Mouse (Mus musculus) lung, postnatal 0 days (tissue): ENCODE data around the gene Lrrfip1. TPM values are rescaled to one million over a fixed set of nuclear protein-coding genes. Genes with fewer than 3 reads are reported as not detected.

Source experiments
- ATAC-seq: fragments of 200-750 bp; cut with Nextera tagmentation; 2 replicates; pipeline ENCODE4 v1.8.0; 2017; ENCODE audit warnings: moderate library complexity
- DNase-seq: peaks from one replicate; pipeline ENCODE4 v3.0.0-alpha.2; 2016; ENCODE audit warnings: low spot score
- H3K27ac ChIP-seq: fragments of 300-500 bp; sonication (generic); 2 replicates; pipeline ENCODE4 v1.5.1; 2014; ENCODE audit warnings: antibody characterized with exemption, mild to moderate bottlenecking, low read length, mixed read lengths
- H3K27me3 ChIP-seq: fragments of 300-500 bp; sonication (generic); replicated peaks from 2 replicates; pipeline ENCODE4 v1.6.1; 2014; ENCODE audit warnings: low read length, mixed read lengths; ENCODE audit not compliant: insufficient read depth
- H3K36me3 ChIP-seq: fragments of 300-500 bp; sonication (generic); 2 replicates; pipeline ENCODE4 v1.6.1; 2014; ENCODE audit warnings: low read length, mixed read lengths; ENCODE audit not compliant: insufficient read depth
- H3K4me1 ChIP-seq: fragments of 300-500 bp; sonication (generic); 2 replicates; pipeline ENCODE4 v1.6.1; 2014; ENCODE audit warnings: antibody characterized with exemption, low read depth, low read length, mixed read lengths; ENCODE audit not compliant: insufficient read depth
- H3K4me2 ChIP-seq: fragments of 300-500 bp; sonication (generic); replicated peaks from 2 replicates; pipeline ENCODE4 v1.6.1; 2014; ENCODE audit warnings: low read depth, mild to moderate bottlenecking, low read length, moderate library complexity, mixed read lengths
- H3K4me3 ChIP-seq: fragments of 300-500 bp; sonication (generic); 2 replicates; pipeline ENCODE4 v1.5.1; 2014; ENCODE audit warnings: low read depth, low read length
- H3K9ac ChIP-seq: fragments of 300-500 bp; sonication (generic); replicated peaks from 2 replicates; pipeline ENCODE4 v1.6.1; 2014; ENCODE audit warnings: low read depth, mild to moderate bottlenecking
- H3K9me3 ChIP-seq: fragments of 300-500 bp; sonication (generic); 2 replicates; pipeline ENCODE4 v1.6.1; 2016; ENCODE audit warnings: low read length, mixed read lengths
- CTCF ChIP-seq: IDR thresholded peaks from 2 replicates; pipeline ENCODE4 v1.5.1; 2016; ENCODE audit warnings: antibody characterized with exemption, mild to moderate bottlenecking
- EP300 ChIP-seq: IDR thresholded peaks from 2 replicates; pipeline ENCODE4 v1.6.1; 2016; ENCODE audit warnings: antibody characterized with exemption, mild to moderate bottlenecking, control low read depth
- WGBS: fragments of 180-500 bp; shearing (Covaris S2); extraction: QIAGEN DNeasy Blood & Tissue Kit; methylation state at CpG from one replicate; pipeline ENCODE4 v1.1.7; 2014; 5-methylcytosine and 5-hydroxymethylcytosine counted together
- polyA plus RNA-seq: library from polyadenylated mRNA; unstranded; fragments of >200 nt; fragmentation: Nextera tagmentation; extraction: Ambion mirVana; gene quantifications from 2 replicates; pipeline ENCODE4 v1.2.1, GENCODE M21; 2015

Gene Lrrfip1
- polyA plus RNA-seq, 1 experiment from 2014 or later = 83.1 TPM

GRCm38 (mm10) chr1:91034547-91034946 is 36.0 kb downstream of the Lrrfip1 start:
- Histone ChIP-seq H3K27ac (no peak overlapping the region), H3K9ac (no peak overlapping the region), H3K36me3 (no peaks in the 10 kb centered on the region), H3K4me3 (no peak overlapping the region), H3K9me3 (no peaks in the 10 kb centered on the region), H3K27me3 (no peaks in the 10 kb centered on the region), H3K4me1 (peaks cover 7% of the 10 kb centered on the region; the same call in 1 of the 2 replicates), H3K4me2 (no peak overlapping the region)
- ATAC-seq (no peak), DNase-seq (no peak)
- WGBS = 76% methylated on average over 3 of the region's 3 CpGs
- TF ChIP-seq EP300 = no peak
- no peak for TF ChIP-seq CTCF

DNA sequence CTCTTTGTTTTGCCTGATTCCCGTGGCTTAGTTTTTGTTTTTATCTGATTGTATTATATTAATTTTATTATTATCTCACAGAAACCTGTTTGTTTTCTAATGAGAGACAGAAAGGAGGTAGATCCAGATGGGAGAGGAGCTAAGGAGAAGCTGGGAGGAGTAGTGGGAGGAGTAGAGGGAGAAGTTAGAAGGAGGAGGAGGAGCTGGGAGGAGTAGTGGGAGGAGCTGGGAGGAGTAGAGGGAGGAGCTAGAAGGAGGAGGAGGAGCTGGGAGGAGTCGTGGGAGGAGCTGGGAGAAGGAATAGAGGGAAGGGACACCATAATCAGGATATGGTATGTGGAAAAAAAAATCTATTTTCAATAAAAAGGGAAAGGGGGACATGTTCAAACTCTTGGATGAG is 36.7 kb downstream of the Lrrfip1 start:
- Histone ChIP-seq H3K9me3 (no peaks in the 10 kb centered on the region), H3K36me3 (no peaks in the 10 kb centered on the region), H3K9ac (no peak overlapping the region), H3K27me3 (no peaks in the 10 kb centered on the region), H3K27ac (no peak overlapping the region), H3K4me2 (no peak overlapping the region), H3K4me3 (no peak overlapping the region), H3K4me1 (peaks cover 8% of the 10 kb centered on the region; the same call in 1 of the 2 replicates)
- 70% methylated on average over 2 of the region's 2 CpGs for WGBS
- DNase-seq (peak; percentile 12), ATAC-seq (no peak)
- TF ChIP-seq EP300 (no peak), CTCF (no peak)

DNA sequence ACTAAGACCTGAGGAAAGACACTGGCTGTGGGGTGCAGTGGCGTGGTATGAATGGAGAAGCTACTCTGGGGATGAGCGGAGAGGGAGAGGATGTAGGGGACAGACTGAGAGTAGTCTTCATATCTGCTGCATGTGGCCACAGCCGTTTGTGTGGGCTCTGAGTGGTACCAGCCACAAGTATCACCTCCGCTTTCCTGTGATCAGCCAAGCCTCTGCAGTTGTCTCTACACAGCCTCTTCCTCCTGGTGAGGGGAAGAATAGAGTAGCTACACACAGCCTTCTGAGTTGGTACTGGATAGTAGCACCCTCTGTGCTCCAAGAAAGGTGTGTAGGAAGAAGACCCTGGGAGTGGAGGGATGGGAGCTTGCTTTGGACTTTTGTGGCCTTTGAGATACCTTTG is 38.7 kb downstream of the Lrrfip1 start:
- TF ChIP-seq EP300 (no peak), CTCF (no peak)
- Histone ChIP-seq H3K4me3 (no peak overlapping the region), H3K27me3 (no peaks in the 10 kb centered on the region), H3K27ac (no peak overlapping the region), H3K9me3 (no peaks in the 10 kb centered on the region), H3K9ac (no peak overlapping the region), H3K4me1 (peaks cover 12% of the 10 kb centered on the region; the same call in 1 of the 2 replicates), H3K4me2 (no peak overlapping the region), H3K36me3 (no peaks in the 10 kb centered on the region)
- WGBS = 76% methylated on average over 4 of the region's 4 CpGs
- ATAC-seq = no peak
- no peak for DNase-seq

DNA sequence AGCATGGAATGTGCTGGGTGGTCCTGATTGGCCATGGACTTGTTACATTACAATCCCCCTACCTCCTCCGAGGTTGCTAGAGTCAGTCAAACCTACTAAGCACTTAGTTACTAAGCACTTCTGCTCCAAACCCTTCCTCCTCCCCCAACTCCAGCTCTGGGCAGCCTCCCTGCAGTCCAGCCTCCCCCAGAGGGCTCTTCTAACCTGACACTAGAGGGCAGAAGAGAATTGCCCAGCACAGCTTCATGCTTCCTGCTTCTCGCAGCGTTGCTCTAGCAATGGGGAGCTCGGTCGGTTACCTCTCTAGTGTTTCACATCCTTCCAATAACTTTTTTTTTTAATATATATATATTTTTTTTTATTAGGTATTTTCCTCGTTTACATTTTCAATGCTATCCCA is 39.5 kb downstream of the Lrrfip1 start:
- Histone ChIP-seq H3K36me3 (no peaks in the 10 kb centered on the region), H3K9ac (no peak overlapping the region), H3K27ac (no peak overlapping the region), H3K4me1 (peaks cover 14% of the 10 kb centered on the region; the same call in 1 of the 2 replicates), H3K4me3 (no peak overlapping the region), H3K27me3 (no peaks in the 10 kb centered on the region), H3K9me3 (no peaks in the 10 kb centered on the region), H3K4me2 (no peak overlapping the region)
- TF ChIP-seq EP300 (no peak), CTCF (peak; percentile 76)
- peak; percentile 71 for DNase-seq
- ATAC-seq = peak; percentile 54
- 43% methylated on average over 6 of the region's 6 CpGs for WGBS

GRCm38 (mm10) chr1:91038531-91038930 is 40.0 kb downstream of the Lrrfip1 start:
- DNase-seq (no peak), ATAC-seq (no peak)
- no peak overlapping the region for H3K27ac ChIP-seq
- H3K4me3 ChIP-seq = no peak overlapping the region
- H3K4me1 ChIP-seq = peaks cover 17% of the 10 kb centered on the region; the same call in 1 of the 2 replicates
- H3K36me3 ChIP-seq = no peaks in the 10 kb centered on the region
- no peak overlapping the region for H3K4me2 ChIP-seq
- 54% methylated on average over 6 of the region's 6 CpGs for WGBS
- no peaks in the 10 kb centered on the region for H3K27me3 ChIP-seq
- no peak overlapping the region for H3K9ac ChIP-seq
- H3K9me3 ChIP-seq = no peaks in the 10 kb centered on the region
- no peak for TF ChIP-seq CTCF
- TF ChIP-seq EP300 = no peak

DNA sequence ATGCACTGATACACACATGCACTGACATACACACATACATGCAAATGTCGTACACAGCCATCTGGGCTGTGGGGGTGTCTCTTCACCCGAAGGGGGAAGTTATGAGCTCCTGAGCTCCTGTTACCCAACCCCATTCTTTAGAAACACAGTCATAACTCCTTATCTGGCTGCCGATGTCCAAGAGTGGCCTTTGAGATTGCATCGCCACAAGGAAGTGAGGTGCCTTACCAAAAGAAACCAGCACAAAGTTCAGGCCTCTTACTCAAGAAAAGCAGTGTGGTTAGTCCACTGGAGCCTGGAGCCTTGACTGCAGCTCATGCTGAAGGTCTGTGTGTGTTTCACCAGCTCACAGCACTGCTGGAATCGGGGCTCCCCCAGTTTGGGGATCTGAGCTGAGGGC is 43.1 kb downstream of the Lrrfip1 start:
- ATAC-seq = peak; percentile 81
- peaks cover 20% of the 10 kb centered on the region; the same call in 1 of the 2 replicates for H3K4me1 ChIP-seq
- 44% methylated on average over 5 of the region's 5 CpGs for whole genome bisulfite sequencing

GRCm38 (mm10) chr1:91043191-91043590 is 44.7 kb downstream of the Lrrfip1 start:
- TF ChIP-seq EP300 (no peak), CTCF (no peak)
- Histone ChIP-seq H3K9ac (no peak overlapping the region), H3K4me2 (no peak overlapping the region), H3K36me3 (no peaks in the 10 kb centered on the region), H3K4me3 (no peak overlapping the region), H3K27ac (peak overlapping the region; percentile 77), H3K27me3 (no peaks in the 10 kb centered on the region), H3K9me3 (no peaks in the 10 kb centered on the region), H3K4me1 (peaks cover 20% of the 10 kb centered on the region; the same call in 1 of the 2 replicates)
- no peak for DNase-seq
- ATAC-seq = no peak
- WGBS = 36% methylated on average over 5 of the region's 5 CpGs

More for the DNA sequence above, 43.1 kb downstream of the Lrrfip1 start:
- H3K9ac ChIP-seq = no peak overlapping the region
- H3K27me3 ChIP-seq = no peaks in the 10 kb centered on the region
- no peaks in the 10 kb centered on the region for H3K36me3 ChIP-seq
- H3K4me2 ChIP-seq = no peak overlapping the region
- TF ChIP-seq CTCF = peak; percentile 9; the same call in 1 of the 2 replicates
- TF ChIP-seq EP300 = peak; percentile 94
- peak overlapping the region; percentile 87 for H3K27ac ChIP-seq
- H3K4me3 ChIP-seq = no peak overlapping the region
- no peaks in the 10 kb centered on the region for H3K9me3 ChIP-seq
- peak; percentile 96 for DNase-seq
